ENCODE assay signal across 12 mouse cellular contexts in genomic region chr11:99071866-99072265, GRCm38 (mm10). TPM values are rescaled to one million over a fixed set of nuclear protein-coding genes. Genes with fewer than 3 reads are reported as not detected.
A peak's percentile ranks its signal among the peaks of the same experiment; 100 is the strongest.
DNase-seq lines count a peak whose midpoint lies in the region; ATAC-seq and TF ChIP-seq lines count a peak whose summit lies in the region.
"Had no signal": no experiment of that assay in that cellular context is flagged by ENCODE, and none has a peak within 500 bp of the region (broad histone marks: within the 10 kb centered on the region; RNA-seq: fewer than 3 reads in every experiment).

No protein-coding gene starts in this region.

- TF ChIP-seq CTCF in gastrocnemius, adult 2 months (IDR thresholded peaks at IDR 0.05) = no peak

- ATAC-seq in midbrain, embryonic 12.5 days (ENCODE audit: low FRiP score, low read depth) = no peak
- ATAC-seq in midbrain, embryonic 15.5 days (replicated peaks) = no peak
- ATAC-seq in limb, embryonic 11.5 days (ENCODE audit: insufficient number of reproducible peaks, low FRiP score, low TSS enrichment, low read depth) = peak; percentile 91
- ATAC-seq: lung, postnatal 0 days had no signal

- no peak overlapping the region for H3K27ac ChIP-seq in gastrocnemius, adult 2 months
- peak overlapping the region; percentile 15; the same call in 1 of the 2 replicates for H3K27ac ChIP-seq in midbrain, embryonic 12.5 days (replicated peaks)
- no peak overlapping the region for H3K27ac ChIP-seq in midbrain, embryonic 15.5 days
- H3K27ac ChIP-seq in limb, embryonic 11.5 days (replicated peaks; ENCODE audit: low read depth, low read length) = peak overlapping the region; percentile 70

- H3K9me3 ChIP-seq in midbrain, embryonic 12.5 days = no peaks in the 10 kb centered on the region
- no peaks in the 10 kb centered on the region for H3K9me3 ChIP-seq in midbrain, embryonic 15.5 days
- no peaks in the 10 kb centered on the region for H3K9me3 ChIP-seq in limb, embryonic 11.5 days (ENCODE audit: control insufficient read depth, low read length)

- DNase-seq in gastrocnemius, adult 2 months = peak; percentile 8
- DNase-seq in gastrocnemius, postnatal 25 days = no peak
- peak; percentile 87 for DNase-seq in limb, embryonic 11.5 days (ENCODE audit: low spot score)
- peak; percentile 63 for DNase-seq in yolk sac, embryonic 10.5 days (ENCODE audit: low spot score)
- DNase-seq in cerebellum, postnatal 4 days (ENCODE audit: low spot score in 2 of 2) = no peak
- DNase-seq in ovary, postnatal 14 days (ENCODE audit: low spot score) = no peak
- DNase-seq: gastrocnemius, postnatal 36 days; right cerebral cortex, postnatal 4 days; thymus, adult 2 months had no signal

- intact Hi-C loops in gastrocnemius, adult 2 months (cut with DNase I) = loop anchor here (5.0 kb wide), 1 partner anchor 40 kb away; no protein-coding TSS in a partner anchor

- peaks cover 13% of the 10 kb centered on the region for H3K4me1 ChIP-seq in midbrain, embryonic 12.5 days
- H3K4me1 ChIP-seq in midbrain, embryonic 15.5 days = peaks cover 4% of the 10 kb centered on the region; the same call in 1 of the 2 replicates
- peaks cover 58% of the 10 kb centered on the region for H3K4me1 ChIP-seq in limb, embryonic 11.5 days (ENCODE audit: control insufficient read depth, insufficient read depth, low read length)

- H3K9ac ChIP-seq in midbrain, embryonic 12.5 days (replicated peaks) = no peak overlapping the region
- H3K9ac ChIP-seq in midbrain, embryonic 15.5 days = no peak overlapping the region
- H3K9ac ChIP-seq in limb, embryonic 11.5 days (ENCODE audit: low read length) = no peak overlapping the region

- H3K4me3 ChIP-seq in gastrocnemius, adult 2 months = no peak overlapping the region
- no peak overlapping the region for H3K4me3 ChIP-seq in midbrain, embryonic 12.5 days
- no peak overlapping the region for H3K4me3 ChIP-seq in midbrain, embryonic 15.5 days
- no peak overlapping the region for H3K4me3 ChIP-seq in limb, embryonic 11.5 days (ENCODE audit: low read depth, low read length)

- H3K4me2 ChIP-seq in midbrain, embryonic 12.5 days (replicated peaks) = no peak overlapping the region
- H3K4me2 ChIP-seq in midbrain, embryonic 15.5 days = no peak overlapping the region
- H3K4me2 ChIP-seq in limb, embryonic 11.5 days (ENCODE audit: low read depth, severe bottlenecking) = peak overlapping the region; percentile 32; the same call in 1 of the 2 replicates

- no peaks in the 10 kb centered on the region; the same call in 1 of the 2 replicates for H3K27me3 ChIP-seq in midbrain, embryonic 12.5 days
- H3K27me3 ChIP-seq in midbrain, embryonic 15.5 days (replicated peaks) = no peaks in the 10 kb centered on the region
- H3K27me3 ChIP-seq in limb, embryonic 11.5 days (ENCODE audit: control insufficient read depth, insufficient read depth, low read length) = no peaks in the 10 kb centered on the region

- H3K36me3 ChIP-seq in midbrain, embryonic 12.5 days = no peaks in the 10 kb centered on the region
- no peaks in the 10 kb centered on the region for H3K36me3 ChIP-seq in midbrain, embryonic 15.5 days (replicated peaks)
- H3K36me3 ChIP-seq in limb, embryonic 11.5 days (ENCODE audit: control insufficient read depth, insufficient read depth, low read length) = no peaks in the 10 kb centered on the region

- 50% methylated on average over 6 of the region's 6 CpGs for WGBS in midbrain, embryonic 12.5 days
- 32% methylated on average over 6 of the region's 6 CpGs for WGBS in midbrain, embryonic 15.5 days
- WGBS in limb, embryonic 11.5 days = 0% methylated on average over 6 of the region's 6 CpGs

RNA-seq across cellular contexts. Expression of gene Tns4, which starts 17.2 kb away (rescaled TPM):
- under 1 TPM in 1 of 2 experiments, not detected in 1; 0.22 TPM for total RNA-seq in gastrocnemius, adult 2 months (2021)
- total RNA-seq in gastrocnemius, postnatal 25 days (2021) = under 1 TPM in 1 of 2 experiments, not detected in 1; 0.05 TPM
- 0.12 and 0.19 TPM in 2 replicates for polyA plus RNA-seq in midbrain, embryonic 12.5 days (2016; fragmentation: Nextera tagmentation; extraction: Ambion mirVana)
- polyA plus RNA-seq in midbrain, embryonic 15.5 days (2015; fragmentation: Nextera tagmentation; extraction: Ambion mirVana) = 0.09 TPM in 1 of 2 replicates, not detected in the other
- polyA plus RNA-seq in limb, embryonic 11.5 days (2014; fragmentation: Nextera tagmentation; extraction: Ambion mirVana) = 1.2 and 1.6 TPM in 2 replicates
- total RNA-seq: gastrocnemius, postnatal 36 days had no signal

RNA-seq across cellular contexts. Expression of gene Igfbp4, which starts 30.8 kb away (rescaled TPM):
- 10 to 100 TPM; 30.4 to 36.8 TPM for total RNA-seq in gastrocnemius, adult 2 months (2021)
- 10 to 100 TPM; 38.6 to 49.1 TPM for total RNA-seq in gastrocnemius, postnatal 25 days (2021)
- polyA plus RNA-seq in midbrain, embryonic 12.5 days (2016; fragmentation: Nextera tagmentation; extraction: Ambion mirVana) = 246 and 322 TPM in 2 replicates
- 136 and 154 TPM in 2 replicates for polyA plus RNA-seq in midbrain, embryonic 15.5 days (2015; fragmentation: Nextera tagmentation; extraction: Ambion mirVana)
- polyA plus RNA-seq in limb, embryonic 11.5 days (2014; fragmentation: Nextera tagmentation; extraction: Ambion mirVana) = 799 and 884 TPM in 2 replicates

RNA-seq across cellular contexts. Expression of gene Top2a, which starts 47.9 kb away (rescaled TPM):
- under 1 TPM; 0.11 to 0.18 TPM for total RNA-seq in gastrocnemius, adult 2 months (2021)
- 1 to 10 TPM; 2.3 to 3.8 TPM for total RNA-seq in gastrocnemius, postnatal 25 days (2021)
- 305 and 311 TPM in 2 replicates for polyA plus RNA-seq in midbrain, embryonic 12.5 days (2016; fragmentation: Nextera tagmentation; extraction: Ambion mirVana)
- 31.8 and 33.9 TPM in 2 replicates for polyA plus RNA-seq in midbrain, embryonic 15.5 days (2015; fragmentation: Nextera tagmentation; extraction: Ambion mirVana)
- polyA plus RNA-seq in limb, embryonic 11.5 days (2014; fragmentation: Nextera tagmentation; extraction: Ambion mirVana) = 422 and 448 TPM in 2 replicates

Comparison
In these comparisons a context has a peak if more than half of its experiments do, and no peak if none do; other contexts are left out.
1. DNase-seq: peak in gastrocnemius, adult 2 months (single experiment), limb, embryonic 11.5 days (single experiment) and yolk sac, embryonic 10.5 days (single experiment); none in gastrocnemius, postnatal 25 days (single experiment), cerebellum, postnatal 4 days (0 of 2) and ovary, postnatal 14 days (single experiment).
2. H3K27ac ChIP-seq: peak in midbrain, embryonic 12.5 days (single experiment) and limb, embryonic 11.5 days (single experiment); none in gastrocnemius, adult 2 months (single experiment) and midbrain, embryonic 15.5 days (single experiment).